Mouse (Mus musculus) spleen, adult 2 months (tissue): ENCODE data around the gene Igsf11. TPM values are rescaled to one million over a fixed set of nuclear protein-coding genes. Genes with fewer than 3 reads are reported as not detected.

Experiments used
- DNase-seq, 2 experiments: peaks; one replicate each; pipeline versions ENCODE4 v3.0.0 to v3.0.0-alpha.2; 2012 to 2021; ENCODE audit warnings: low spot score in 2 of 2, low read depth in 1 of 2
- H3K27ac ChIP-seq: fragments of 200-500 bp; 2 replicates; pipeline ENCODE4 v1.5.1; 2012; ENCODE audit warnings: low read length, inconsistent platforms; ENCODE audit not compliant: insufficient read depth
- H3K27me3 ChIP-seq: fragments of 200-500 bp; 2 replicates; pipeline ENCODE4 v1.6.1; 2012; ENCODE audit warnings: mild to moderate bottlenecking, moderate library complexity, low read length, inconsistent platforms; ENCODE audit not compliant: control insufficient read depth, insufficient read depth
- H3K36me3 ChIP-seq: fragments of 200-500 bp; 2 replicates; pipeline ENCODE4 v1.6.1; 2012; ENCODE audit warnings: mild to moderate bottlenecking, low read length, inconsistent platforms; ENCODE audit not compliant: control insufficient read depth, insufficient read depth
- H3K4me1 ChIP-seq: fragments of 200-500 bp; 2 replicates; pipeline ENCODE4 v1.6.1; 2011; ENCODE audit warnings: inconsistent platforms; ENCODE audit not compliant: control insufficient read depth, insufficient read depth, insufficient read length
- H3K4me3 ChIP-seq: fragments of 200-500 bp; 2 replicates; pipeline ENCODE4 v1.5.1; 2011; ENCODE audit warnings: mild to moderate bottlenecking, inconsistent platforms; ENCODE audit not compliant: insufficient read depth, insufficient read length; ENCODE audit errors: extremely low read depth
- CTCF ChIP-seq: fragments of 200-500 bp; IDR thresholded peaks from 2 replicates; pipeline ENCODE4 v1.5.1; 2011; ENCODE audit warnings: mild to moderate bottlenecking, inconsistent platforms; ENCODE audit not compliant: insufficient read depth, insufficient read length, insufficient replicate concordance; ENCODE audit errors: extremely low read depth
- POLR2A ChIP-seq: fragments of 200-500 bp; IDR thresholded peaks from 2 replicates; pipeline ENCODE4 v1.6.1; 2011; ENCODE audit warnings: low read depth, low read length, inconsistent platforms
- WGBS: fragments of 180-500 bp; shearing (Covaris S2); methylation state at CpG from one replicate; pipeline ENCODE4 v1.1.7; 2018; 5-methylcytosine and 5-hydroxymethylcytosine counted together
- polyA plus RNA-seq: library from polyadenylated mRNA; depleted of rRNA; stranded (reverse); fragments of >200 nt; gene quantifications from 2 replicates; pipeline ENCODE4 v1.2.3, GENCODE M21; 2012

Igsf11 gene
- polyA plus RNA-seq, 1 experiment = 0.21 TPM

DNA sequence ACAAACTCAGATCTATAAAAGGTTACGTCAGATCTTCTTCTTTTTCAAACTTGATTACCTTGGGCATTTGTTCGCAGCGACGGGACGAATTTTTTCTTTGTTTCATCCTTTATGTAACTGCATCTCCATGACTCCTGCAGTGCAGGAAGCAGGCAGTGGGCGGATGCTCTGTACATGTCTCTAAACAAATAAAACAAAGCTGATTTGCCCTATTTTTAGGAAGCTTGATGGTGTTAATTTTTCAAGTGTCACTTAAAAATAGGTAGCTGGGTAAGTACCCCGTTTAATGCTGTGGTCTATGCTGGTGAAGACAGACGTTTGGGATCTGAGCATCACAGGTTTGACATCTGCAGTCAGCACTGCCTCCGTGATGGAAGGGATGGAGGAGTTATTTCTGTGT is 66.3 kb downstream of the Igsf11 start:
- Histone ChIP-seq H3K27ac (no peak overlapping the region), H3K36me3 (no peaks in the 10 kb centered on the region), H3K4me1 (no peaks in the 10 kb centered on the region), H3K27me3 (no peaks in the 10 kb centered on the region), H3K4me3 (no peak overlapping the region)
- TF ChIP-seq CTCF (no peak), POLR2A (no peak)
- DNase-seq = no peak
- WGBS = 73% methylated on average over 9 of the region's 9 CpGs

DNA sequence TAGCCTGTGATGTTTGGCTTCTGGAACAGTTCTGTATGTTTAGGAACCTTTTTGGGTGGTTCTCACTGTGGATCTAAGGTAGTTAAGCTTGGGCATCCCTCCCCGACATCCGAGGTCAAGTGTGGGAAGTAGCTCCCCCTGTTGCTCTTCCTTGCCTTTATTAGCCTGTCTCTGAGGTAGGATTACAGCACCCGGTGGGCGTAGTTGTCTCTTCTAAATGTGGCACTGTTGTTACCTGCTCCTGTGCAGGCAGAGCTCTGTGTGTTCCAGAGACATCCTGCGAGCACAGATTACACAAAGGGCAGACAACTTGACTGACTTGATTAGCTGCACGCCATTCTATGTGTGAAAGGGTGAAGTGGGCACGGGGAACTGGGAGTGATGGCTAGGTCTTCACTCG is 68.1 kb downstream of the Igsf11 start:
- TF ChIP-seq POLR2A = no peak
- no peak for TF ChIP-seq CTCF
- DNase-seq = no peak
- no peak overlapping the region for H3K27ac ChIP-seq
- H3K4me3 ChIP-seq = no peak overlapping the region
- H3K27me3 ChIP-seq = no peaks in the 10 kb centered on the region
- no peaks in the 10 kb centered on the region for H3K4me1 ChIP-seq
- no peaks in the 10 kb centered on the region for H3K36me3 ChIP-seq
- WGBS = 88% methylated on average over 8 of the region's 8 CpGs

DNA sequence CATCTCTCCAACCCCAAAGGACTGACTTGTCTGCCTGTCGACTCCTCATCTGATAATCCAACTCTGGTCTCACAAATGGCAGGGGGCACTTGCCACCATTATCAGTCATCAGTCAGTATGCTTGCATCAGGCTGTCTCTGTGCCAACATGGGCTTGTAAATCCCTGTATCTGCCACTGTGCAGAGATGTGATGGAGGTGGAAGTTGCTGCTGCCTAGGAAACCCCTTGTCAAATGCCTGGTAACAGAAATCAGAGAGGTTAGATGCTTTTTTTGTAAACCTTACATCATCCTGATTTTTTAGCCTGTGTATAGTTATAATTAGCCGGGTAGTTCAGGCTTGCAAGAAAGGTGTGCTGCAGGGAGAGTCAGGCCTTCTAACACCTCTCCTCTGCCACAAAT is 69.4 kb downstream of the Igsf11 start:
- TF ChIP-seq CTCF = no peak
- no peak for TF ChIP-seq POLR2A
- H3K27ac ChIP-seq = no peak overlapping the region
- no peak for DNase-seq
- WGBS = 92% methylated on average over 2 of the region's 2 CpGs
- H3K27me3 ChIP-seq = no peaks in the 10 kb centered on the region
- H3K4me3 ChIP-seq = no peak overlapping the region
- no peaks in the 10 kb centered on the region for H3K4me1 ChIP-seq
- H3K36me3 ChIP-seq = no peaks in the 10 kb centered on the region

DNA sequence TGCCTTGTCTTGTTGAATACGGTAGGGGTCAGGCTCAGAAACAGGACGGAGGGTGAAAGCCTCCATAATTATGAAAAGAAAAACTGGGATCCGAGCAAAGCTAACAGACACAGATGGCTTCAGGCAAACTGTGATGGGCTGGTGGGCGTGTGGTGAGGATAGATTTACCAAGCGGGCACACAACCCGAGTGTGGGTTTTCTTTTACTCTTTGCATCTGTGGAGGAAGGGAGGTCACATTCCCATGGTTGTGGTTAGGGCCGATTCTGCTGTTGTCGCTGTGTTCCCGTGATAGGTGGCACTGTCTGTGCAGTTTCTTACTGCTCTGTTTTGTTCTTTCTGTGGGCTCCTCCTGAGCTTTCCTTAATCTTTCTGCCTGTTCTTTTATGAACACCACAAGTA is 70.2 kb downstream of the Igsf11 start:
- no peak for TF ChIP-seq POLR2A
- TF ChIP-seq CTCF = no peak
- no peaks in the 10 kb centered on the region for H3K4me1 ChIP-seq
- H3K27ac ChIP-seq = no peak overlapping the region
- no peaks in the 10 kb centered on the region for H3K36me3 ChIP-seq
- DNase-seq = no peak
- no peaks in the 10 kb centered on the region for H3K27me3 ChIP-seq
- 72% methylated on average over 9 of the region's 9 CpGs for WGBS
- H3K4me3 ChIP-seq = no peak overlapping the region

DNA sequence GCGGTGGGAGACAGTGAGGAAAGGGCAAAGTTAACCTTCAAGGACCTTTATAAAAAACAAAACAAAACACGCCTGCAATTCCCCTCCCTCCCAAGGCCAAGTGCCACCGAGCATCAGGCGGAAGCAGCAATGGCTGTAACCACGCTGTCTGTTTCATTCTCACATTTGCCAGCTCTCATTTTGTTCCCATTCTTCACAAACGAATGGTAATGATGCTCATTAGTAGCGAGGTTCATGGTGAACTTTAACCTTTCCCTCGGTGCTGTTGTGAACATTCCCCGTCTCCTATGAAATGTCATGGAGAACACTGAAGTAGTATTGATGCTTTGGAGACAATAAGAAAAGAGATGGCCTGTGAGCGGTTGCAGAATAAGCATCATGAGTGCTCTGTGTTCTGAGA is 74.6 kb downstream of the Igsf11 start:
- no peak overlapping the region for H3K4me3 ChIP-seq
- TF ChIP-seq CTCF (no peak), POLR2A (no peak)
- no peaks in the 10 kb centered on the region for H3K27me3 ChIP-seq
- WGBS = 92% methylated on average over 10 of the region's 10 CpGs
- H3K36me3 ChIP-seq = no peaks in the 10 kb centered on the region
- no peak overlapping the region for H3K27ac ChIP-seq
- no peak for DNase-seq
- no peaks in the 10 kb centered on the region for H3K4me1 ChIP-seq

DNA sequence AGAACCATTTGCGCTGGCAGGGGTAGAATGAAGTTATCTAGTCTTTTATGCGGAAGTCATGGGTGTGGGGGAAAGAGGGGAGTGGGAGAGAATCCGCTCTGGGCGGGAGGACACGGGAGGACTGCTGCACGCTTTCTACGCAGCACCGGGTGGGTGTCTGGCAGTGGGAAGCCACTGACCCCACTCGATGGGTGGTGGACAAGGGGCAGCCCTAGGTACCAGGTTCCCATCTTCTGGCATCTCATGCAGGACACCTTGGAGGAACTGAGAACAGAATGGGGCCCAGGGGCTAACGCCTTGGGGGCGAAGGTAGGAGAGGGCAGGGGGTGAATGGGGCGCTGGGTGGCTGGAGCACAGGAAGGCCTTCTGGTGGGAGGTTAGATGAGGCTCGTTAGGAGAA is 83.7 kb downstream of the Igsf11 start:
- Histone ChIP-seq H3K27me3 (no peaks in the 10 kb centered on the region), H3K27ac (no peak overlapping the region), H3K36me3 (no peaks in the 10 kb centered on the region), H3K4me3 (no peak overlapping the region), H3K4me1 (no peaks in the 10 kb centered on the region)
- TF ChIP-seq POLR2A (no peak), CTCF (no peak)
- DNase-seq = no peak
- WGBS = 89% methylated on average over 13 of the region's 13 CpGs

DNA sequence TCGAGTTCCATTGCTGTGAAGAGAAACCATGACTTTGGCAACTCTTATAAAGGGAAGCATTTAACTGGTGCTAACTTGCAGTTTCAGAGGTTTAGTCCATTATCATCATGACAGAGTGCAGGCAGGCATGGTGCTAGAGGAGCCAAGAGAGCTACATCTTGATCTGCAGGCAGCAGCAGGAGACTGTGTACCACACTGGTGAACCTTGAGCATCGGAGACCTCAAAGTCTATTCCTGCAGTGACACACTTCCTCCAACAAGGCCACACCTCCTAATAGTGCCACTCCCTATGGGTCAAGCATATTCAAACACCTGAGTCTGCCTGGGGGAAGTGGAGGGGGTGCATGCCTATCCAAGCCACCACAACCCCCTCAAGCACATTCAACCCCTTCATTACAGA is 86.1 kb downstream of the Igsf11 start:
- Histone ChIP-seq H3K27me3 (no peaks in the 10 kb centered on the region), H3K4me3 (no peak overlapping the region), H3K36me3 (no peaks in the 10 kb centered on the region), H3K4me1 (no peaks in the 10 kb centered on the region), H3K27ac (no peak overlapping the region)
- DNase-seq = no peak
- WGBS = 82% methylated on average over 2 of the region's 2 CpGs
- no peak for TF ChIP-seq POLR2A
- TF ChIP-seq CTCF = no peak

DNA sequence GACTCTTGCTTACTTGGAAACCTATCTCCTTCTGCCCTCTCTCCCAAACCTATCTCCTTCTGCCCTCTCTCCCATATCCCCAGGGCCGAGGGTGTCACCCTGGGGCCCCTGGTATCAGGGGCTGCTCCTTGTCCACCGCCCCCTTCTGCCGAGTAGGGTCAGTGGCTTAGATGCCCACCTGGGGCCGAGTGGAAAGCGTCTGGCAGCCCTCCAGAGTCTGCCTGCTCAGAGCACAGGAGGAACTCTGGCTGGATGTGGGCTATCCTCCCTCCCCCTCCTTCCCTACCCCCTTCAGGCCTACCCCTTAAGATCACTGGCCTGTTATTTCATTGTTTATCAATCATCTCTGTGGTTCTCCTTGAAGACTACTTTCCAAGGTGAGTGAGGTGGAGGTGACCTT is 88.1 kb downstream of the Igsf11 start:
- 77% methylated on average over 5 of the region's 5 CpGs for WGBS
- no peaks in the 10 kb centered on the region for H3K4me1 ChIP-seq
- H3K27me3 ChIP-seq = no peaks in the 10 kb centered on the region
- H3K36me3 ChIP-seq = no peaks in the 10 kb centered on the region
- TF ChIP-seq POLR2A (no peak), CTCF (no peak)
- H3K4me3 ChIP-seq = no peak overlapping the region
- no peak for DNase-seq
- no peak overlapping the region for H3K27ac ChIP-seq
